ENCODE assay signal across 24 mouse cellular contexts in the genomic region with DNA sequence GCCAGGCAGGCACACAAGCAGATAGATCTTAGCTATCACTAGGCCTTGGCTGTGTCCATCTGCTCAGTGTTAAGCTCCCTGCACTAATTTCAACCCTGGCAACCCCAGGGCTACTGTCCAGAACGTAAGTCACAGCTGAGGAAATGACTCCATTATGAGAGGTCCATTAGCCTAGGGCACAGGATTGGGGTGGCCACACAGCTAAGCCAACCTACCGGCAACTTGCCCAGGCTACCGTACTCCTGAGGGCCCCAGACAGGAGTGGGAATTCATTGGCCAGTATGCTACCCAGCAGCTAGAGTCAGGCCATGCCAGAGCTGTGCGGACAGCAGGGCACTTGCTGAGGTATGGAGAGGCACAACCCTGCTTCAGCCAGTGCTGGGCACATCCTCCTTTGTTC. TPM values are rescaled to one million over a fixed set of nuclear protein-coding genes. Genes with fewer than 3 reads are reported as not detected.
DNase-seq lines count a peak whose midpoint lies in the region; ATAC-seq and TF ChIP-seq lines count a peak whose summit lies in the region.
"Had no signal": no experiment of that assay in that cellular context is flagged by ENCODE, and none has a peak within 500 bp of the region (broad histone marks: within the 10 kb centered on the region; RNA-seq: fewer than 3 reads in every experiment).

No protein-coding gene starts in this region.

- DNase-seq in heart, postnatal 4 days = no peak
- peak; percentile 14 for DNase-seq in thymus, postnatal 4 days
- DNase-seq in thymus, adult 18-20 months = no peak
- DNase-seq in cerebellum, postnatal 14 days = peak; percentile 80 to 84
- no peak for DNase-seq in gastrocnemius, postnatal 14 days
- DNase-seq: adrenal gland, adult 8-10 months; kidney, postnatal 14 days; liver, embryonic 13.5 days; thymus, postnatal 36 days had no signal

- no peaks in the 10 kb centered on the region for H3K9me3 ChIP-seq in heart, embryonic 13.5 days
- H3K9me3 ChIP-seq in midbrain, embryonic 15.5 days = no peaks in the 10 kb centered on the region
- H3K9me3 ChIP-seq: embryonic facial prominence, embryonic 10.5 days; liver, embryonic 13.5 days had no signal

- peaks cover 52% of the 10 kb centered on the region for H3K36me3 ChIP-seq in heart, embryonic 13.5 days
- H3K36me3 ChIP-seq in midbrain, embryonic 15.5 days (replicated peaks) = peaks cover 36% of the 10 kb centered on the region

- no peaks in the 10 kb centered on the region for H3K27me3 ChIP-seq in heart, embryonic 13.5 days (replicated peaks)
- no peaks in the 10 kb centered on the region for H3K27me3 ChIP-seq in midbrain, embryonic 15.5 days (replicated peaks)

- no peak for TF ChIP-seq POLR2A in olfactory bulb, adult 2 months (IDR thresholded peaks at IDR 0.05; ENCODE audit: insufficient read depth, low read depth, low read length)

- H3K4me3 ChIP-seq in heart, embryonic 13.5 days = peak overlapping the region; percentile 29; the same call in 1 of the 2 replicates
- no peak overlapping the region for H3K4me3 ChIP-seq in olfactory bulb, adult 2 months (ENCODE audit: insufficient read depth, low read depth, low read length)
- no peak overlapping the region for H3K4me3 ChIP-seq in midbrain, embryonic 15.5 days
- H3K4me3 ChIP-seq: embryonic facial prominence, embryonic 10.5 days; erythroblast, embryonic 14.5 days; liver, embryonic 13.5 days had no signal

- H3K4me1 ChIP-seq in heart, embryonic 13.5 days = peaks cover 68% of the 10 kb centered on the region
- H3K4me1 ChIP-seq in olfactory bulb, adult 2 months (ENCODE audit: control insufficient read depth, insufficient read depth, low read length) = peaks cover 63% of the 10 kb centered on the region
- H3K4me1 ChIP-seq in midbrain, embryonic 15.5 days = peaks cover 24% of the 10 kb centered on the region

- 77% methylated on average over 4 of the region's 4 CpGs for WGBS in heart, embryonic 13.5 days
- WGBS in olfactory bulb, adult 2 months = 73% methylated on average over 4 of the region's 4 CpGs
- 90% methylated on average over 4 of the region's 4 CpGs for WGBS in midbrain, embryonic 15.5 days

- TF ChIP-seq CTCF in olfactory bulb, adult 2 months (IDR thresholded peaks at IDR 0.05; ENCODE audit: insufficient read depth, low read depth, low read length) = no peak

- peak overlapping the region; percentile 98 for H3K27ac ChIP-seq in heart, embryonic 13.5 days (replicated peaks)
- peak overlapping the region; percentile 96 for H3K27ac ChIP-seq in olfactory bulb, adult 2 months (ENCODE audit: insufficient read depth, low read depth, low read length)
- no peak overlapping the region for H3K27ac ChIP-seq in midbrain, embryonic 15.5 days
- H3K27ac ChIP-seq: embryonic facial prominence, embryonic 10.5 days; liver, embryonic 13.5 days had no signal

- intact Hi-C loops in gastrocnemius, postnatal 14 days (cut with DNase I; ENCODE audit: low total_unique reads) = no loop called here

- peak overlapping the region; percentile 75 for H3K9ac ChIP-seq in heart, embryonic 13.5 days
- no peak overlapping the region for H3K9ac ChIP-seq in midbrain, embryonic 15.5 days
- H3K9ac ChIP-seq: liver, embryonic 13.5 days had no signal

- H3K4me2 ChIP-seq in heart, embryonic 13.5 days = peak overlapping the region; percentile 65
- H3K4me2 ChIP-seq in midbrain, embryonic 15.5 days = no peak overlapping the region
- H3K4me2 ChIP-seq: liver, embryonic 13.5 days had no signal

- ATAC-seq in heart, embryonic 13.5 days (ENCODE audit: extremely low read depth, insufficient number of reproducible peaks, low FRiP score, low TSS enrichment) = no peak
- ATAC-seq in midbrain, embryonic 15.5 days (replicated peaks) = no peak
- ATAC-seq: CD4-positive, CD25-positive, alpha-beta regulatory T cell, adult 4 months; forebrain, embryonic 16.5 days had no signal

RNA-seq across cellular contexts. Expression of gene Zdhhc8, which starts 6.1 kb away (rescaled TPM):
- 20.7 and 22.1 TPM in 2 replicates for polyA plus RNA-seq in heart, embryonic 13.5 days (2015; fragmentation: Nextera tagmentation; extraction: Ambion mirVana)
- 10 to 100 TPM; 29.8 to 36.0 TPM for total RNA-seq in heart, postnatal 4 days (2021)
- polyA plus RNA-seq in olfactory bulb, adult 2 months (2012; ENCODE audit: insufficient read depth, insufficient read length, low replicate concordance, missing spikeins) = not detected in 2 replicates
- polyA plus RNA-seq in midbrain, embryonic 15.5 days (2015; fragmentation: Nextera tagmentation; extraction: Ambion mirVana) = 15.4 and 19.9 TPM in 2 replicates
- total RNA-seq in gastrocnemius, postnatal 14 days (2021) = 10 to 100 TPM; 20.3 to 21.7 TPM

RNA-seq across cellular contexts. Expression of gene Ccdc188, which starts 11.2 kb away (rescaled TPM):
- polyA plus RNA-seq in heart, embryonic 13.5 days (2015; fragmentation: Nextera tagmentation; extraction: Ambion mirVana) = not detected in 2 replicates
- not detected for total RNA-seq in heart, postnatal 4 days (2021)
- not detected in 2 replicates for polyA plus RNA-seq in olfactory bulb, adult 2 months (2012; ENCODE audit: insufficient read depth, insufficient read length, low replicate concordance, missing spikeins)
- 0.14 TPM in 1 of 2 replicates, not detected in the other for polyA plus RNA-seq in midbrain, embryonic 15.5 days (2015; fragmentation: Nextera tagmentation; extraction: Ambion mirVana)
- not detected for total RNA-seq in gastrocnemius, postnatal 14 days (2021)
- total RNA-seq: adrenal gland, adult 8-10 months; gastrocnemius, adult 18-20 months; megakaryocyte progenitor cell, adult 5-6 weeks; MEL; monocyte, adult 5-6 weeks had no signal
- polyA plus RNA-seq: CD4-positive, CD25-positive, alpha-beta regulatory T cell, adult 4 months; embryonic facial prominence, embryonic 10.5 days; erythroblast, embryonic 14.5 days; forebrain, embryonic 16.5 days; hindbrain, embryonic 11.5 days; intestine, embryonic 16.5 days; limb, embryonic 11.5 days; liver, embryonic 13.5 days; lung, embryonic 16.5 days had no signal

RNA-seq across cellular contexts. Expression of gene Trmt2a, which starts 19.6 kb away (rescaled TPM):
- polyA plus RNA-seq in heart, embryonic 13.5 days (2015; fragmentation: Nextera tagmentation; extraction: Ambion mirVana) = 62.3 and 66.2 TPM in 2 replicates
- 10 to 100 TPM; 30.8 to 32.9 TPM for total RNA-seq in heart, postnatal 4 days (2021)
- not detected in 2 replicates for polyA plus RNA-seq in olfactory bulb, adult 2 months (2012; ENCODE audit: insufficient read depth, insufficient read length, low replicate concordance, missing spikeins)
- 107 and 122 TPM in 2 replicates for polyA plus RNA-seq in midbrain, embryonic 15.5 days (2015; fragmentation: Nextera tagmentation; extraction: Ambion mirVana)
- 10 to 100 TPM; 12.1 to 12.7 TPM for total RNA-seq in gastrocnemius, postnatal 14 days (2021)

RNA-seq across cellular contexts. Expression of gene Ranbp1, which starts 19.7 kb away (rescaled TPM):
- 409 and 412 TPM in 2 replicates for polyA plus RNA-seq in heart, embryonic 13.5 days (2015; fragmentation: Nextera tagmentation; extraction: Ambion mirVana)
- 100 to 1,000 TPM; 130 to 137 TPM for total RNA-seq in heart, postnatal 4 days (2021)
- polyA plus RNA-seq in olfactory bulb, adult 2 months (2012; ENCODE audit: insufficient read depth, insufficient read length, low replicate concordance, missing spikeins) = not detected in 2 replicates
- 334 and 360 TPM in 2 replicates for polyA plus RNA-seq in midbrain, embryonic 15.5 days (2015; fragmentation: Nextera tagmentation; extraction: Ambion mirVana)
- total RNA-seq in gastrocnemius, postnatal 14 days (2021) = 10 to 100 TPM; 28.7 to 42.6 TPM

RNA-seq across cellular contexts. Expression of gene Gm49776, which starts 29.3 kb away (rescaled TPM):
- 1.8 and 2.7 TPM in 2 replicates for polyA plus RNA-seq in heart, embryonic 13.5 days (2015; fragmentation: Nextera tagmentation; extraction: Ambion mirVana)
- total RNA-seq in heart, postnatal 4 days (2021) = not detected
- not detected in 2 replicates for polyA plus RNA-seq in olfactory bulb, adult 2 months (2012; ENCODE audit: insufficient read depth, insufficient read length, low replicate concordance, missing spikeins)
- 5.1 TPM in 1 of 2 replicates, not detected in the other for polyA plus RNA-seq in midbrain, embryonic 15.5 days (2015; fragmentation: Nextera tagmentation; extraction: Ambion mirVana)
- total RNA-seq in gastrocnemius, postnatal 14 days (2021) = not detected
- total RNA-seq: adrenal gland, adult 8-10 months; gastrocnemius, adult 18-20 months; monocyte, adult 5-6 weeks had no signal
- polyA plus RNA-seq: CD4-positive, CD25-positive, alpha-beta regulatory T cell, adult 4 months; erythroblast, embryonic 14.5 days; forebrain, embryonic 16.5 days; intestine, embryonic 16.5 days had no signal

Comparison
In these comparisons a context has a peak if more than half of its experiments do, and no peak if none do; other contexts are left out.
1. DNase-seq: peak in thymus, postnatal 4 days (single experiment) and cerebellum, postnatal 14 days (2 of 2); none in heart, postnatal 4 days (single experiment), thymus, adult 18-20 months (0 of 2) and gastrocnemius, postnatal 14 days (single experiment).
2. RNA of gene Zdhhc8, which starts 6.1 kb away (polyA plus RNA-seq): 20.7 to 22.1 TPM in heart, embryonic 13.5 days and 15.4 to 19.9 TPM in midbrain, embryonic 15.5 days; not detected in olfactory bulb, adult 2 months; every median in the first group is over 10 times any median in the second.